Mouse (Mus musculus) intestine, embryonic 16.5 days (tissue): ENCODE measurements around the gene Olfr1416. TPM values are rescaled to one million over a fixed set of nuclear protein-coding genes. Genes with fewer than 3 reads are reported as not detected.
"Not testable (repeated sequence)": the region's sequence is repeated elsewhere in the genome, so short reads cannot be mapped to it uniquely, and the experiment has no call there.

Source experiments
- ATAC-seq: fragments of 200-750 bp; cut with Nextera tagmentation; 2 replicates; pipeline ENCODE4 v1.8.0; 2017; ENCODE audit warnings: moderate TSS enrichment, moderate library complexity
- H3K27ac ChIP-seq: fragments of 300-500 bp; sonication (generic); 2 replicates; pipeline ENCODE4 v1.5.1; 2014; ENCODE audit warnings: mild to moderate bottlenecking, low read length
- H3K27me3 ChIP-seq: fragments of 300-500 bp; sonication (generic); replicated peaks from 2 replicates; pipeline ENCODE4 v1.6.1; 2014; ENCODE audit warnings: low read length, control low read depth, mixed read lengths; ENCODE audit not compliant: control insufficient read depth, insufficient read depth
- H3K36me3 ChIP-seq: fragments of 300-500 bp; sonication (generic); 2 replicates; pipeline ENCODE4 v1.6.1; 2014; ENCODE audit warnings: low read length, control low read depth; ENCODE audit not compliant: control insufficient read depth, insufficient read depth
- H3K4me1 ChIP-seq: fragments of 300-500 bp; sonication (generic); 2 replicates; pipeline ENCODE4 v1.6.1; 2014; ENCODE audit warnings: low read length, control low read depth, mixed read lengths; ENCODE audit not compliant: control insufficient read depth, insufficient read depth
- H3K4me2 ChIP-seq: fragments of 300-500 bp; sonication (generic); 2 replicates; pipeline ENCODE4 v1.6.1; 2014; ENCODE audit warnings: low read depth, low read length, control low read depth
- H3K4me3 ChIP-seq: fragments of 300-500 bp; sonication (generic); 2 replicates; pipeline ENCODE4 v1.5.1; 2014; ENCODE audit warnings: mild to moderate bottlenecking, low read length
- H3K9ac ChIP-seq: fragments of 300-500 bp; sonication (generic); 2 replicates; pipeline ENCODE4 v1.6.1; 2014; ENCODE audit warnings: low read depth, low read length
- H3K9me3 ChIP-seq: fragments of 300-500 bp; sonication (generic); 2 replicates; pipeline ENCODE4 v1.6.1; 2016; ENCODE audit warnings: low read length, control low read depth; ENCODE audit not compliant: control insufficient read depth
- WGBS: fragments of 180-500 bp; shearing (Covaris S2); extraction: QIAGEN DNeasy Blood & Tissue Kit; methylation state at CpG from one replicate; pipeline ENCODE4 v1.1.7; 2014; 5-methylcytosine and 5-hydroxymethylcytosine counted together
- polyA plus RNA-seq: library from polyadenylated mRNA; unstranded; fragments of >200 nt; fragmentation: Nextera tagmentation; extraction: Ambion mirVana; gene quantifications from 2 replicates; pipeline ENCODE4 v1.2.1, GENCODE M21; 2015

Olfr1416 gene
- polyA plus RNA-seq: not detected in 2 replicates

- Histone ChIP-seq H3K9me3 (no peaks in the 10 kb centered on the region), H3K27ac (no peak within 1 kb of the TSS), H3K4me2 (no peak within 1 kb of the TSS), H3K4me3 (no peak within 1 kb of the TSS), H3K27me3 (0 out of 2 replicates have a peak, but pooled peaks cover 2% of the 10 kb centered on the region), H3K36me3 (no peaks in the 10 kb centered on the region), H3K4me1 (no peaks in the 10 kb centered on the region), H3K9ac (no peak within 1 kb of the TSS)
- no peak for ATAC-seq
Observed at GRCm38 (mm10) chr1:92485013-92485412, at the start of gene Olfr1416. Gene Olfr1416, minus strand, starts transcription at chr1:92485113.

- ATAC-seq: no peak
- WGBS: 83% methylated on average over 3 of the region's 3 CpGs
- no peak overlapping the region for H3K4me3 ChIP-seq
- H3K4me2 ChIP-seq: no peak overlapping the region
- no peaks in the 10 kb centered on the region for H3K4me1 ChIP-seq
- H3K27ac ChIP-seq: no peak overlapping the region
- H3K9me3 ChIP-seq: no peaks in the 10 kb centered on the region
- H3K36me3 ChIP-seq: no peaks in the 10 kb centered on the region
- no peaks in the 10 kb centered on the region for H3K27me3 ChIP-seq
- no peak overlapping the region for H3K9ac ChIP-seq
Observed at GRCm38 (mm10) chr1:92523764-92524163, 38.9 kb upstream of the Olfr1416 start.

GRCm38 (mm10) chr1:92521376-92521775 is 36.5 kb upstream of the Olfr1416 start:
- no peak overlapping the region for H3K27ac ChIP-seq
- no peaks in the 10 kb centered on the region for H3K4me1 ChIP-seq
- no peak overlapping the region for H3K4me3 ChIP-seq
- 22% methylated on average over 10 of the region's 10 CpGs for WGBS
- H3K36me3 ChIP-seq: no peaks in the 10 kb centered on the region
- H3K27me3 ChIP-seq: no peaks in the 10 kb centered on the region
- no peak for ATAC-seq
- no peak overlapping the region for H3K9ac ChIP-seq
- no peaks in the 10 kb centered on the region for H3K9me3 ChIP-seq
- no peak overlapping the region for H3K4me2 ChIP-seq

- no peak overlapping the region for H3K4me3 ChIP-seq
- no peaks in the 10 kb centered on the region for H3K36me3 ChIP-seq
- no peaks in the 10 kb centered on the region for H3K4me1 ChIP-seq
- H3K27me3 ChIP-seq: no peaks in the 10 kb centered on the region
- H3K9ac ChIP-seq: no peak overlapping the region
- H3K9me3 ChIP-seq: no peaks in the 10 kb centered on the region
- H3K27ac ChIP-seq: no peak overlapping the region
- WGBS: 78% methylated on average over 6 of the region's 6 CpGs
- ATAC-seq: no peak
- no peak overlapping the region for H3K4me2 ChIP-seq
Observed at GRCm38 (mm10) chr1:92519046-92519445, 34.1 kb upstream of the Olfr1416 start.

GRCm38 (mm10) chr1:92518561-92518960 is 33.6 kb upstream of the Olfr1416 start, which contains the start of gene Olfr1414:
Gene Olfr1414, minus strand, starts transcription at chr1:92518661.
- no peak within 1 kb of the TSS for H3K4me2 ChIP-seq
- WGBS: 78% methylated on average over 3 of the region's 3 CpGs
- no peaks in the 10 kb centered on the region for H3K36me3 ChIP-seq
- no peaks in the 10 kb centered on the region for H3K9me3 ChIP-seq
- no peaks in the 10 kb centered on the region for H3K27me3 ChIP-seq
- no peak within 1 kb of the TSS for H3K27ac ChIP-seq
- H3K4me3 ChIP-seq: no peak within 1 kb of the TSS
- no peaks in the 10 kb centered on the region for H3K4me1 ChIP-seq
- no peak for ATAC-seq
- H3K9ac ChIP-seq: no peak within 1 kb of the TSS

GRCm38 (mm10) chr1:92515390-92515789 is 30.5 kb upstream of the Olfr1416 start:
- no peak overlapping the region for H3K4me3 ChIP-seq
- H3K9ac ChIP-seq: no peak overlapping the region
- no peak overlapping the region for H3K4me2 ChIP-seq
- no peaks in the 10 kb centered on the region for H3K4me1 ChIP-seq
- no peak overlapping the region for H3K27ac ChIP-seq
- H3K27me3 ChIP-seq: no peaks in the 10 kb centered on the region
- no peak for ATAC-seq
- 82% methylated on average over 11 of the region's 11 CpGs for WGBS
- no peaks in the 10 kb centered on the region for H3K36me3 ChIP-seq
- no peaks in the 10 kb centered on the region for H3K9me3 ChIP-seq

GRCm38 (mm10) chr1:92511646-92512045 is 26.7 kb upstream of the Olfr1416 start:
- not testable (repeated sequence) for H3K9me3 ChIP-seq, H3K27ac ChIP-seq, H3K4me2 ChIP-seq, H3K36me3 ChIP-seq, H3K4me1 ChIP-seq, H3K4me3 ChIP-seq, H3K27me3 ChIP-seq, H3K9ac ChIP-seq, ATAC-seq
- WGBS: 90% methylated on average over 5 of the region's 5 CpGs

GRCm38 (mm10) chr1:92496001-92496400 is 11.1 kb upstream of the Olfr1416 start, which contains the start of gene Olfr1415:
Gene Olfr1415, minus strand, starts transcription at chr1:92496101.
- no peak within 1 kb of the TSS for H3K9ac ChIP-seq
- H3K4me1 ChIP-seq: no peaks in the 10 kb centered on the region
- no peak within 1 kb of the TSS for H3K27ac ChIP-seq
- no peaks in the 10 kb centered on the region for H3K27me3 ChIP-seq
- no peak within 1 kb of the TSS for H3K4me3 ChIP-seq
- no peak within 1 kb of the TSS for H3K4me2 ChIP-seq
- no peak for ATAC-seq
- WGBS: 86% methylated on average over 2 of the region's 2 CpGs
- no peaks in the 10 kb centered on the region for H3K36me3 ChIP-seq
- no peaks in the 10 kb centered on the region for H3K9me3 ChIP-seq

- peak; percentile 78 for ATAC-seq
- H3K9me3 ChIP-seq: no peaks in the 10 kb centered on the region
Observed at GRCm38 (mm10) chr1:92474066-92474578, 10.8 kb downstream of the Olfr1416 start.

More at GRCm38 (mm10) chr1:92474066-92474578, 10.8 kb downstream of the Olfr1416 start:
- H3K4me1 ChIP-seq: peaks cover 13% of the 10 kb centered on the region; the same call in 1 of the 2 replicates
- peak overlapping the region; percentile 92 for H3K4me2 ChIP-seq
- peak overlapping the region; percentile 75 for H3K9ac ChIP-seq
- peaks cover 2% of the 10 kb centered on the region; the same call in 1 of the 2 replicates for H3K36me3 ChIP-seq
- peak overlapping the region; percentile 33 for H3K27ac ChIP-seq
- H3K27me3 ChIP-seq: no peaks in the 10 kb centered on the region; the same call in 1 of the 2 replicates
- 2% methylated on average over 10 of the region's 10 CpGs for WGBS
- peak overlapping the region; percentile 94 for H3K4me3 ChIP-seq
